Mouse (Mus musculus) brain, embryonic 14.5 days (tissue): Measurements from ENCODE around the gene Il10.

Experiments used
- CTCF ChIP-seq: fragments of 200-500 bp; IDR thresholded peaks from 2 replicates; pipeline ENCODE4 v1.5.1; 2012; ENCODE audit warnings: inconsistent platforms, mild to moderate bottlenecking, moderate library complexity, borderline replicate concordance; ENCODE audit not compliant: insufficient read depth, insufficient read length; ENCODE audit errors: extremely low read depth
- POLR2A ChIP-seq: fragments of 200-500 bp; IDR thresholded peaks from 2 replicates; pipeline ENCODE4 v1.6.1; 2012; ENCODE audit warnings: mild to moderate bottlenecking, inconsistent platforms, borderline replicate concordance; ENCODE audit not compliant: poor library complexity, insufficient read depth, insufficient read length, severe bottlenecking; ENCODE audit errors: extremely low read depth

DNA sequence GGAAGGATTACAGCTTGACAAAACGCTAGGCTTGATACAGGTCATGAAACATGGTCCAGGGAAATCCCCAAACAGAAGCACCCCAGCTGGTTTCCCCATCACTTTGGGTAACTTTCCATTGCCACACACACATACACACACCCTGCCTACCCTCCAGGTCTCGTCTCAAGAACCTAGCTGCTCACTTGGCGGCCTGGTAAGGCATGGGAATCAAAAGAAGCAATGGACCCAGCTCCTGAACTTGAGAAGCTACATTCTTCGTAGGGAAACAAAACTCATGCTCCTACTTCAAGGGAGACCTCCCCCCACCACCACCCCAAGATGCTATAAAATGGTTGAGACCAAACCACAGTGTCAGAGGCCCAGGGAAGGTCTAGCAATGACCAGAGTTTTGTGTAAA lies 19.9 kb upstream of the Il10 start:
- TF ChIP-seq CTCF (no peak), POLR2A (no peak)
